Mouse (Mus musculus) left cerebral cortex, adult 6 months (tissue): ENCODE measurements around the gene Fyn. TPM values are rescaled to one million over a fixed set of nuclear protein-coding genes. Genes with fewer than 3 reads are reported as not detected.

Experiments used
- long read RNA-seq, 2 experiments: library from polyadenylated mRNA; unstranded; transcript quantifications; one replicate each; pipeline ENCODE4 v2.0.0; 2019 to 2020
- polyA plus RNA-seq: library from polyadenylated mRNA; unstranded; fragments of <200 nt; fragmentation: Nextera tagmentation; gene quantifications from 2 replicates; pipeline ENCODE4 v1.2.3, GENCODE M21; 2021

Gene Fyn
- 22.8 and 28.7 TPM in 2 replicates for polyA plus RNA-seq
- long read RNA-seq, experiment 1, transcript Fyn-202 (14 exons, 3,528 nt), result major isoform, 24 of 86 reads
- long read RNA-seq, experiment 1, partial matches to known transcripts, result 30 of 86 reads
- long read RNA-seq, experiment 1, other reads (novel, unspliced or antisense), result 31 of 86 reads
- long read RNA-seq, experiment 2, transcript Fyn-202 (14 exons, 3,528 nt), result major isoform, 5 of 52 reads
- long read RNA-seq, experiment 2, partial matches to known transcripts, result 44 of 52 reads
- long read RNA-seq, experiment 2, other reads (novel, unspliced or antisense), result 3 of 52 reads

GRCm38 (mm10) chr10:39368572-39369135 lies at the start of gene Fyn:
Gene Fyn, plus strand, starts transcription at chr10:39368855.

DNA sequence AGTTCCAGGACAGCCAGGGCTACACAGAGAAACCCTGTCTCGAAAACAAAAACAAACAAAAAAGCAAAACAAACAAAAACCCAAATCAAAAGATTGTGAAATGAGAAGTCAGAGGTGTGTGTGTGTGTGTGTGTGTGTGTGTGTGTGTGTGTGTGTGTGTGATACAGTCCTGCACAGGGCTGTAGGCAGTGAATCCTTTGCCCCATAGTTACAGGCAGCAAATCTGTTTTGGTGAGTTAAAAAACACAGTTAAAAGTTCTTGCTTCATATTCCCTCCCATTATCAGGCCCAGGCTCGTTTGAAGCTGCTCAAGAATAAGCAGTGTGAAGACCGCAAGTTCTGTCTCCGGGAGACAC lies 244.0 kb downstream of the Fyn start, which contains the start of gene Traf3ip2:
Gene Traf3ip2 (plus strand): TSS at position 302 of the 356 bp plus-strand sequence.

Other genes starting within 250 kb of the Fyn start
- 37.4 and 40.6 TPM in 2 replicates for gene Fam229b, start 234.9 kb upstream of the Fyn start, polyA plus RNA-seq
- gene Tube1, start 234.9 kb upstream of the Fyn start, polyA plus RNA-seq, result 1.7 and 2.2 TPM in 2 replicates
- 0.08 TPM in 1 of 2 replicates, not detected in the other for gene Ccn6, start 205.1 kb upstream of the Fyn start, polyA plus RNA-seq
- gene Traf3ip2, start 244.1 kb downstream of the Fyn start, polyA plus RNA-seq, result 1.1 and 1.3 TPM in 2 replicates